Mouse (Mus musculus) intestine, postnatal 0 days (tissue): ENCODE measurements around the gene Kif16b. TPM values are rescaled to one million over a fixed set of nuclear protein-coding genes. Genes with fewer than 3 reads are reported as not detected.

Experiments used
- ATAC-seq: fragments of 200-750 bp; cut with Nextera tagmentation; 2 replicates; pipeline ENCODE4 v1.8.0; 2017; ENCODE audit warnings: mild to moderate bottlenecking, moderate TSS enrichment, moderate library complexity
- H3K27ac ChIP-seq: fragments of 300-500 bp; sonication (generic); 2 replicates; pipeline ENCODE4 v1.5.1; 2014; ENCODE audit warnings: mild to moderate bottlenecking, low read depth, low read length, moderate library complexity
- H3K27me3 ChIP-seq: fragments of 300-500 bp; sonication (generic); replicated peaks from 2 replicates; pipeline ENCODE4 v1.6.1; 2014; ENCODE audit warnings: low read length, mixed read lengths; ENCODE audit not compliant: control insufficient read depth, insufficient read depth
- H3K36me3 ChIP-seq: fragments of 300-500 bp; sonication (generic); 2 replicates; pipeline ENCODE4 v1.6.1; 2014; ENCODE audit warnings: mild to moderate bottlenecking, moderate library complexity; ENCODE audit not compliant: control insufficient read depth, insufficient read depth
- H3K4me1 ChIP-seq: fragments of 300-500 bp; sonication (generic); replicated peaks from 2 replicates; pipeline ENCODE4 v1.6.1; 2014; ENCODE audit warnings: antibody characterized with exemption, low read length, mixed read lengths; ENCODE audit not compliant: control insufficient read depth, insufficient read depth
- H3K4me2 ChIP-seq: fragments of 300-500 bp; sonication (generic); replicated peaks from 2 replicates; pipeline ENCODE4 v1.6.1; 2014; ENCODE audit warnings: low read depth, mild to moderate bottlenecking, moderate library complexity
- H3K4me3 ChIP-seq: fragments of 300-500 bp; sonication (generic); 2 replicates; pipeline ENCODE4 v1.5.1; 2014; ENCODE audit warnings: low read depth, low read length
- H3K9ac ChIP-seq: fragments of 300-500 bp; sonication (generic); 2 replicates; pipeline ENCODE4 v1.6.1; 2014; ENCODE audit warnings: mild to moderate bottlenecking, low read depth, low read length
- H3K9me3 ChIP-seq: fragments of 300-500 bp; sonication (generic); 2 replicates; pipeline ENCODE4 v1.6.1; 2016; ENCODE audit warnings: mixed run types; ENCODE audit not compliant: control insufficient read depth
- CTCF ChIP-seq: sonication (generic); IDR thresholded peaks from 2 replicates; pipeline ENCODE4 v1.5.1; 2016; ENCODE audit warnings: low read depth, mild to moderate bottlenecking, control low read depth, antibody characterized with exemption, moderate library complexity
- WGBS: fragments of 180-500 bp; shearing (Covaris S2); extraction: QIAGEN DNeasy Blood & Tissue Kit; methylation state at CpG from one replicate; pipeline ENCODE4 v1.1.7; 2014; 5-methylcytosine and 5-hydroxymethylcytosine counted together
- polyA plus RNA-seq: library from polyadenylated mRNA; unstranded; fragments of >200 nt; fragmentation: Nextera tagmentation; extraction: Ambion mirVana; gene quantifications from 2 replicates; pipeline ENCODE4 v1.2.1, GENCODE M21; 2015

The Kif16b gene
- polyA plus RNA-seq, 1 experiment from 2014 or later: 7.0 TPM

DNA sequence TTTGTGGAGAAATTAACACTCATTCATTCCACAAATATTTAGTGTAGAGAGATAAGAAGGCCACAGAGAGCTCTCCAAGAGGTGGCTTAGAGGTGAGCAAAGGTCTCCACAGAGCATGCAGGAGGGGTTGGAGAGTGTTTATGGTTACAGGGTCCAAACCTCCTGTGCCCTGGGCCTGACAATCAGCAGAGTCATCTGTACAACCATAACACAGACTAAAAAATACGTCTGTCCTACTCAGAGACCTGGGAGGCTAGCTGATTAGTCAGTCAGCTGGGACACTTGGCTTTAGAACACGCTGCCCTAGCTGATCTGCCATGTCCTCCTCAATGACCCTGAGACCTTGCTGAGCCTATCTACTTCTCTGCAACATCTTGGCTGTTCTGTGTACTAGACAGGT, 24.7 kb downstream of the Kif16b start:
- ATAC-seq: no peak
- 0 out of 2 replicates have a peak, but pooled peaks cover 5% of the 10 kb centered on the region for H3K4me1 ChIP-seq
- WGBS: 46% methylated on average over 2 of the region's 2 CpGs
- no peak for TF ChIP-seq CTCF
- no peak overlapping the region for H3K27ac ChIP-seq
- no peaks in the 10 kb centered on the region for H3K9me3 ChIP-seq
- H3K4me2 ChIP-seq: no peak overlapping the region
- H3K27me3 ChIP-seq: no peaks in the 10 kb centered on the region
- H3K4me3 ChIP-seq: no peak overlapping the region
- no peaks in the 10 kb centered on the region for H3K36me3 ChIP-seq
- no peak overlapping the region for H3K9ac ChIP-seq

DNA sequence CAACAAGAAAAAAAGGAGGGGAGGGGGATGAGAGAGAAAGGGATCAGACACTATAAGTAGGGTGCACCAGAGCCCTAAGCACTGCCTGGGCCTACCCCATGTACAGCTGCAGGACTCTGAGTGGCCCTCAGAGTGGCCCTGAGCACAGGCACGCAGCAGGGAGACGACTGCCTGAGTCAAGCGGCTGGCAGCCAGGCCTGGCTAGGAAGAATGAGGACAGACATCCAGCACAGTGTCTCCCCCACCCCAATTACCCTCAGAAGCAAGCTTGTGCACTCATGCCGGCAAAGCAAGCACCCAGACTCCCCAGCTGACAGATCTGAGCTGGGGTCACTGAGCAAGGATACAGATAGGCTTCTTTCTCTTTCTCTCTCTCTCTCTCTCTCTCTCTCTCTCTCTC, 25.4 kb downstream of the Kif16b start:
- Histone ChIP-seq H3K4me3 (no peak overlapping the region), H3K4me1 (0 out of 2 replicates have a peak, but pooled peaks cover 5% of the 10 kb centered on the region), H3K27me3 (no peaks in the 10 kb centered on the region), H3K36me3 (no peaks in the 10 kb centered on the region), H3K27ac (no peak overlapping the region), H3K4me2 (no peak overlapping the region), H3K9ac (no peak overlapping the region), H3K9me3 (no peaks in the 10 kb centered on the region)
- ATAC-seq: no peak
- no peak for TF ChIP-seq CTCF
- WGBS: 48% methylated on average over 4 of the region's 4 CpGs

DNA sequence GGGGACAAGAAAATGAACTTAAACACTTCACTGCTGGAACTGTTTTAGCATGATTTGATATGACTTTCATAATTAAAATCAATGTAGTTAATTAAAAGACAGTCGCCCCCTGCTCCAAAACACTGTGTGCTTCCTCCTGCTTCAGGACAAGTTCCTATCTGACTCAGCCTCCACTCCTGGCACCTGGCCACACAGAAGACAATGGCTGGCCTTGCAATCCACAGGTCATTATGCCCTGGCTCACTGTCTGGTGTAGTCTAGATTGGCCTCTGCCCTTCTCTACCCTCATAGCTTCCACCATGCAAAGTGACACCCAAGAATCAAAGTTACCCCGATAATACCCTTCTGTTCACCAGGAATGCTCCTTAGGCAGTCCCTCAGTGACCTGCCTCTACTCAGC, 26.8 kb downstream of the Kif16b start:
- 88% methylated on average over 2 of the region's 2 CpGs for WGBS
- 0 out of 2 replicates have a peak, but pooled peaks cover 5% of the 10 kb centered on the region for H3K4me1 ChIP-seq
- ATAC-seq: no peak

DNA sequence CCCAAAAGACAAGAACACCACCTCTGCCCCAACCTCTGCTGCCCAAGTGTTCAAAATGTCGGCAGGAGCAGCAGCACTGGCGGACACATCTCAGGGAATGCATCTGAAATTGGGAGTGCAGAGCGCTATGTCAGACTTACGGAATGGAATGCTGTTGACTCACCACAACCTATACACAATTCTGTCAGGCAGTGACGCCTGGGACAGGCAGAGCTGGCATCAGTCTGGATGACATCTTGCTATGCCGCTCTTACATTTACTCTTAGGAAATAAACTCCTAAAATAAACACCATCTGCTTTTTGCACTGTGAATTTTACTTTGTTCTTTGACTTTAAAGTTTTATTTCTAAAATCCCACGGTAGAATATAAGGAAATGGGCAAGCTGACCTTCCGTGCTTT, 31.3 kb downstream of the Kif16b start:
- Histone ChIP-seq H3K9me3 (no peaks in the 10 kb centered on the region), H3K36me3 (no peaks in the 10 kb centered on the region), H3K4me1 (0 out of 2 replicates have a peak, but pooled peaks cover 5% of the 10 kb centered on the region), H3K27me3 (no peaks in the 10 kb centered on the region), H3K9ac (no peak overlapping the region), H3K4me2 (no peak overlapping the region), H3K27ac (no peak overlapping the region), H3K4me3 (no peak overlapping the region)
- no peak for TF ChIP-seq CTCF
- no peak for ATAC-seq
- WGBS: 84% methylated on average over 8 of the region's 8 CpGs

More for the DNA sequence above, 26.8 kb downstream of the Kif16b start:
- TF ChIP-seq CTCF: no peak
- no peak overlapping the region for H3K4me3 ChIP-seq
- H3K4me2 ChIP-seq: no peak overlapping the region
- H3K27me3 ChIP-seq: no peaks in the 10 kb centered on the region
- H3K9ac ChIP-seq: no peak overlapping the region
- H3K27ac ChIP-seq: no peak overlapping the region
- no peaks in the 10 kb centered on the region for H3K36me3 ChIP-seq
- H3K9me3 ChIP-seq: no peaks in the 10 kb centered on the region

DNA sequence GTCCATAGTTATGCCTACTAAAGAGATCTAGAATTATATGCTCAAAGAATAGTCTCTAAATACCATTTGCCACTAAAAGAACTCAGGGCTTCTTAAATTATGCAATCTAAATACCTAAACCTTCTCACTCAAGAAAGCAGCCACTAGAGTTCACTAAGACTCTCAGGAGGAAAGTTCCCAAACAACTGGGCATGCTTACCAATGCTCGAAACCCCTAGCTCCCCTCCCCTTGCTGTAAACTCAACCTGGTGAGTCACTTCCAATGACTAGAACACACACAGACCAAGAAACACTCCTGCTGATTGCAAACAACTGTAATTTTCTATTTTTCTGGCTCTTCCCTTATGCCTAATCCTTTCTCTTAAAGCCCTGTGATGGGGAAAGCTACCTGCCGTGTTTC, 33.9 kb downstream of the Kif16b start:
- Histone ChIP-seq H3K27ac (no peak overlapping the region), H3K27me3 (no peaks in the 10 kb centered on the region), H3K36me3 (peaks cover 8% of the 10 kb centered on the region), H3K9ac (no peak overlapping the region), H3K4me2 (no peak overlapping the region), H3K4me3 (no peak overlapping the region), H3K9me3 (no peaks in the 10 kb centered on the region), H3K4me1 (no peaks in the 10 kb centered on the region)
- 94% methylated on average over 2 of the region's 2 CpGs for WGBS
- ATAC-seq: no peak
- TF ChIP-seq CTCF: no peak

DNA sequence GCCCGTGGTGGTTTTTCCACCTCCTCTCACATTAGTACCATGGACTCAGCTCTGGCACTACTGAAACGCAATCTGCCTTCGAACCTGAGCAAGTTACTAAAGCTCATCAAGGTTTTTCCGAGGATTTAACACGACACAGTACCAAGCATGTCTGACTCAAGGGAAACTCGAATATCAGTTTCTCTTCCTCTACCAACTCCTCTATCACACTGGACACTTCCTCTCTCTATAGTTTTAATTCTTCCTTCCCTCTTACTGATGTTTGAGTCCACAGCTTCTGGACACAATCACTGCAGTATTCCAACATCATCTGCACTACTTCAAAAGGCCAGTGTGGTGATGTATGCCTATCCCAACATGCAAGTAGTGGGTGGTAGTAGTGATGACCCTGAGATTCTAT, 40.3 kb downstream of the Kif16b start:
- Histone ChIP-seq H3K4me3 (no peak overlapping the region), H3K9ac (no peak overlapping the region), H3K4me1 (no peaks in the 10 kb centered on the region), H3K27me3 (no peaks in the 10 kb centered on the region), H3K36me3 (peaks cover 8% of the 10 kb centered on the region), H3K9me3 (no peaks in the 10 kb centered on the region), H3K4me2 (no peak overlapping the region), H3K27ac (no peak overlapping the region)
- ATAC-seq: no peak
- WGBS: 88% methylated on average over 6 of the region's 6 CpGs
- no peak for TF ChIP-seq CTCF

DNA sequence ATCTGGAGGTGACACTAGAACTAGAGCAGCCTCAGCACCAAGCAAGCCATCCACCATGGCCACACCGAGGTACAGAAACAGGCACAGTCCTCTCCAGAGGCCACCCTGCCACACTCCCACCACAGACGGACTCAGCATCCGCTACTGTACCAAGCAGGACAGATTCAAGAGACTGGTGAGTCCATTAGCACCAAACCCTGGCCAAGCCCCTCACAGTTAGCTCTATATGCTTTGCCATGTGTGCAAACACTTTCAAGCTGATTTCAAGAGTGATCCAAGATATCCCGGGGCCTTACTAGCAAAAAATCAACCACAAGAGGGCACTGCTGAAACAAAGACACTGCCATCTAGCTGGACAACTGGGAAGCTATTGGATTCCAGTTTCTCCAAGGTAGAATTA, 41.9 kb downstream of the Kif16b start:
- no peak for ATAC-seq
- peak; percentile 92 for TF ChIP-seq CTCF
- WGBS: 72% methylated on average over 4 of the region's 4 CpGs

More for the DNA sequence above, 41.9 kb downstream of the Kif16b start:
- H3K36me3 ChIP-seq: peaks cover 14% of the 10 kb centered on the region
- H3K9ac ChIP-seq: no peak overlapping the region
- H3K27me3 ChIP-seq: no peaks in the 10 kb centered on the region
- H3K4me3 ChIP-seq: no peak overlapping the region
- no peak overlapping the region for H3K27ac ChIP-seq
- H3K9me3 ChIP-seq: no peaks in the 10 kb centered on the region
- no peaks in the 10 kb centered on the region for H3K4me1 ChIP-seq
- no peak overlapping the region for H3K4me2 ChIP-seq
